Mouse (Mus musculus) spleen, adult 12 weeks (tissue): Measurements from ENCODE around the gene Cby1.
A peak's percentile ranks its signal among the peaks of the same experiment; 100 is the strongest.

Source experiments
- DNase-seq: peaks from one replicate; pipeline ENCODE4 v3.0.0; 2022; ENCODE audit warnings: low spot score

Cby1 gene

GRCm38 (mm10) chr15:79677936-79678335 is 18.9 kb downstream of the Cby1 start:
- DNase-seq: no peak

- no peak for DNase-seq
These were observed 23.0 kb downstream of the Cby1 start for GRCm38 (mm10) chr15:79681973-79682372.

- no peak for DNase-seq
These were observed 24.1 kb downstream of the Cby1 start for GRCm38 (mm10) chr15:79683146-79683545.

GRCm38 (mm10) chr15:79683707-79684465 is 24.9 kb downstream of the Cby1 start:
- DNase-seq: no peak

GRCm38 (mm10) chr15:79684616-79685015 is 25.6 kb downstream of the Cby1 start:
- no peak for DNase-seq

- no peak for DNase-seq
These were observed 26.2 kb downstream of the Cby1 start for GRCm38 (mm10) chr15:79685141-79685641.

- DNase-seq: no peak
These were observed 27.3 kb downstream of the Cby1 start for GRCm38 (mm10) chr15:79686046-79686869.

- no peak for DNase-seq
These were observed 28.2 kb downstream of the Cby1 start for GRCm38 (mm10) chr15:79687175-79687574.

GRCm38 (mm10) chr15:79687646-79688267 is 28.8 kb downstream of the Cby1 start, which contains the start of gene Josd1:
Gene Josd1 (minus strand): TSS chr15:79687919.
- peak; percentile 98 for DNase-seq

- DNase-seq: no peak
These were observed 29.4 kb downstream of the Cby1 start for GRCm38 (mm10) chr15:79688268-79688956.

GRCm38 (mm10) chr15:79689662-79690425 is 30.8 kb downstream of the Cby1 start:
- no peak for DNase-seq

- peak; percentile 92 for DNase-seq
These were observed 31.5 kb downstream of the Cby1 start, which contains the start of gene Gtpbp1 for GRCm38 (mm10) chr15:79690426-79691022. Gene Gtpbp1 (plus strand): TSS chr15:79690845.

- DNase-seq: no peak
These were observed 32.1 kb downstream of the Cby1 start for GRCm38 (mm10) chr15:79691023-79691508.

- no peak for DNase-seq
These were observed 33.3 kb downstream of the Cby1 start for GRCm38 (mm10) chr15:79692334-79692733.

- DNase-seq: no peak
These were observed 34.7 kb downstream of the Cby1 start for GRCm38 (mm10) chr15:79693740-79694139.

- DNase-seq: no peak
These were observed 35.5 kb downstream of the Cby1 start for GRCm38 (mm10) chr15:79694512-79694911.

GRCm38 (mm10) chr15:79695516-79695915 is 36.5 kb downstream of the Cby1 start:
- no peak for DNase-seq

GRCm38 (mm10) chr15:79696508-79696907 is 37.5 kb downstream of the Cby1 start:
- DNase-seq: no peak

- DNase-seq: no peak
These were observed 38.0 kb downstream of the Cby1 start for GRCm38 (mm10) chr15:79697011-79697410.

- no peak for DNase-seq
These were observed 38.7 kb downstream of the Cby1 start for GRCm38 (mm10) chr15:79697558-79698187.
